Mouse (Mus musculus) limb, embryonic 13.5 days (tissue): Measurements from ENCODE around the gene Cyp4v3. TPM values are rescaled to one million over a fixed set of nuclear protein-coding genes. Genes with fewer than 3 reads are reported as not detected.

ENCODE experiments used
- ATAC-seq: fragments of 200-750 bp; cut with Nextera tagmentation; 2 replicates; pipeline ENCODE4 v1.8.0; 2017; ENCODE audit warnings: low read depth, moderate number of reproducible peaks, moderate TSS enrichment; ENCODE audit not compliant: low FRiP score
- H3K27ac ChIP-seq: fragments of 300-500 bp; sonication (generic); 2 replicates; pipeline ENCODE4 v1.5.1; 2015; ENCODE audit warnings: inconsistent platforms, mild to moderate bottlenecking, moderate library complexity
- H3K27me3 ChIP-seq: fragments of 300-500 bp; sonication (generic); 2 replicates; pipeline ENCODE4 v1.6.1; 2015; ENCODE audit warnings: mild to moderate bottlenecking, inconsistent platforms
- H3K36me3 ChIP-seq: fragments of 300-500 bp; sonication (generic); 2 replicates; pipeline ENCODE4 v1.6.1; 2015; ENCODE audit warnings: inconsistent platforms, mild to moderate bottlenecking, moderate library complexity
- H3K4me1 ChIP-seq: fragments of 300-500 bp; sonication (generic); 2 replicates; pipeline ENCODE4 v1.6.1; 2015; ENCODE audit warnings: inconsistent platforms
- H3K4me2 ChIP-seq: fragments of 300-500 bp; sonication (generic); replicated peaks from 2 replicates; pipeline ENCODE4 v1.6.1; 2015; ENCODE audit warnings: inconsistent platforms, mild to moderate bottlenecking, moderate library complexity
- H3K4me3 ChIP-seq: fragments of 300-500 bp; sonication (generic); 2 replicates; pipeline ENCODE4 v1.5.1; 2015; ENCODE audit warnings: moderate library complexity, mild to moderate bottlenecking, inconsistent platforms
- H3K9ac ChIP-seq: fragments of 300-500 bp; sonication (generic); 2 replicates; pipeline ENCODE4 v1.6.1; 2015; ENCODE audit warnings: mild to moderate bottlenecking, inconsistent platforms
- H3K9me3 ChIP-seq: fragments of 300-500 bp; sonication (generic); 2 replicates; pipeline ENCODE4 v1.6.1; 2016; ENCODE audit warnings: inconsistent platforms
- WGBS: fragments of 180-500 bp; shearing (Covaris S2); methylation state at CpG from one replicate; pipeline ENCODE4 v1.1.7; 2015; 5-methylcytosine and 5-hydroxymethylcytosine counted together
- polyA plus RNA-seq: library from polyadenylated mRNA; unstranded; fragments of >200 nt; fragmentation: Nextera tagmentation; extraction: Ambion mirVana; gene quantifications from 2 replicates; pipeline ENCODE4 v1.2.1, GENCODE M21; 2015

Gene Cyp4v3
- 1.5 and 1.6 TPM in 2 replicates for polyA plus RNA-seq

DNA sequence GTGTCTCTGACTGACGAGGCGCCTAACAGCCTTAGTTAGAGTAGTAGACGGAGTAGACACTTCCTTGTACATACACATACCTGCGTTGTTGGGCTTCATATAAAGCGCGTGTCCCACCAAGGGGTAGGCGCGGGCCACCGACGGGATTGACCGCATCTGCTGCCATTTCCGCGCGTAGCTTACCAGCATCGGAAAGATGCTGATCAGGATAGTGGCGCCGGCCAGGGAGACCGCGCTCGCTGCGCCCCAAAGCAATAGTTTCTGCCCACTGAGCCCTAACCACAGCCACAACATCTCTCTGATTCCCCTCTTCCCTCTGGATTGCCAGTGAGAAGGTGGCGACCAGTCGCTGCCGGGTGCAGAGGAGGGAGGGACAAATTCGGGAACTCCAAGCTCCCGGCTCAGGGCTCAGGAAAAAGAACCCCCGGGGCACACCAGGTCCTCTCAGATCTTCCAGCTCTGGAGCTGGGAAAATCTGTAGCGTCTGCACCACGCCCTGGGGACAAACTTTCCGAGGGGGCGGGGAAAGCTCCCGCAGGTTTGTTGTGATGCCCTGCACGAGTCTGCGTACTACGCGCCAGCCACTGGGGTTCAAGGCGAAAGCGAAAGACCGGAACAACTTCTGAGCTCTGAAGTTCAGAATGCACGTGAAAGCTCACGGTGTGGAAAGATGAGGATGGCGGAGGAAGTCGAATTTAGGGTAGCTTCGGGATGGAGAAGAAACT is at the start of gene Cyp4v3:
Gene Cyp4v3 (minus strand): TSS at position 532 of the 725 bp plus-strand sequence.
- Histone ChIP-seq H3K27ac (no peak within 1 kb of the TSS), H3K4me3 (peak within 1 kb of the TSS; percentile 67), H3K4me1 (peaks cover 6% of the 10 kb centered on the region), H3K27me3 (0 out of 2 replicates have a peak, but pooled peaks cover 4% of the 10 kb centered on the region), H3K9me3 (no peaks in the 10 kb centered on the region), H3K36me3 (no peaks in the 10 kb centered on the region), H3K4me2 (peak within 1 kb of the TSS; percentile 88), H3K9ac (peak within 1 kb of the TSS; percentile 69)
- WGBS = under 1% methylated on average over 44 of the region's 44 CpGs
- peak; percentile 87 for ATAC-seq

DNA sequence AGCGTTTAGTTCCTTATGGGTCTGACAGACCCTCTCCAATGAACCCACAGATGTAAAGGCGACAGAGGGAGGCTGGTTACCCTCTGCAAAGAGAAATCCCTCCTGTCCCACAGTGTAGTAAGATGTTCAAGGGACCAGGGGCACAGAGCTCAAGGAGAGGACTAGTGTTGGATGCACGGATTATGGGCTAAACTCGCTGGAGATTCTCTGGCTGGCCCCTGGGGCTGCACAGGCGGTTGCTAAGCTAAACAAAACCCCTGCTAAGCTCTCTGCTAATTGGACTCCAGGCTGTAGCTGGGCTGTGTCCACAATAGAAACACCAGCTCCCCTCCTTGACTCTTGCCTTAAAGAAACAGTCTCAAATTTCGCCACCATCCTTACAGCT is 48.9 kb upstream of the Cyp4v3 start, which contains the start of gene Fam149a:
Gene Fam149a (minus strand): TSS at position 329 of the 385 bp plus-strand sequence.
- WGBS = under 1% methylated on average over 6 of the region's 6 CpGs

DNA sequence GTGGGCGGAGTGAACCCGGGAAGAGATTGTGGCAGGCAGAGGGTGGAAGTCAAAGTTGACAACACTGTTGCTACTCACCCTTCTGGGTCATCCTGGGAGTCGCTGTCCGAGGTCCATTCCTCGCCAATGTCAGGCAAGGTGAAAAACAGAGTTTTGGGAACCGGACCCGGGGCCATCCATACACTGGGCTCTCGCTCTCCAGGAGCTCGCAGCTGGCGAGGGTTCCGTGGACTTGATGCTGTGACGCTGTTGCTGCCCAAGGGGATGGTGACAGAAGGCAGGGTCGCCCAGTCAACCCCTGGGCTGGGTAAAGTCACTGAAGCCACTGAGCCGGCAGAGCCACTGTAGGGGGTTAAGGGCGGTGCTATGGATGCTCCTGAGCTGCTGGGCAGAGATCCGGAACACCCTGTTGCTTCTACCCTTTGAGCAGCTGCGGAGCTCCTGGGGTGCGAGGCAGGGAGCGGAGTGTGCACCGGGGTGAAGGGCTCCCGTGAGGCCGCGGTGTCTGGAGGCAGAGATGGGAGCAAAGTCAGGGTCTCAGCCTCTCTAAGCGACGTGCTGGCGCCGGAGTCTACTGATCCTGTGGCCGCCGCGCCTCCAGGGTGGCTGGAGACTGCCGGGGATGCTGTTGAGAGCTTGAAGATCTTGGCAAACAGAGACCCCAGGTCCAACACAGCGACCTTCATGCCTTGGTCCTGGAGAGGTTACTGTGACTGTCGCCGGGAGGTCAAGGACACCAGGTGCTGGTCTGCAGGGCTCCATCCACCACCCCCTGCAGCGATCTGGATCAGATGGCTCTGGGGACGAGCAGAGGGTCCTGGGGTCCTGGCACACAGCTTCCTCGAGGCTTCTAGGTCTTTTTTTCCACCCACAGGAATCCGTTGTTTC is 48.3 kb upstream of the Cyp4v3 start:
- peaks cover 14% of the 10 kb centered on the region for H3K4me1 ChIP-seq
- H3K27ac ChIP-seq = no peak overlapping the region
- no peaks in the 10 kb centered on the region for H3K36me3 ChIP-seq
- H3K9me3 ChIP-seq = no peaks in the 10 kb centered on the region
- H3K27me3 ChIP-seq = peaks cover 26% of the 10 kb centered on the region
- peak overlapping the region; percentile 66 for H3K9ac ChIP-seq
- peak overlapping the region; percentile 80 for H3K4me2 ChIP-seq
- peak; percentile 40; the same call in 1 of the 2 replicates for ATAC-seq
- H3K4me3 ChIP-seq = peak overlapping the region; percentile 44
- WGBS = 1% methylated on average over 38 of the region's 38 CpGs

More for the DNA sequence above, 48.9 kb upstream of the Cyp4v3 start, which contains the start of gene Fam149a:
- Histone ChIP-seq H3K9ac (peak within 1 kb of the TSS; percentile 66), H3K36me3 (no peaks in the 10 kb centered on the region), H3K9me3 (no peaks in the 10 kb centered on the region), H3K4me2 (peak within 1 kb of the TSS; percentile 80), H3K27ac (no peak within 1 kb of the TSS), H3K27me3 (peaks cover 26% of the 10 kb centered on the region), H3K4me1 (peaks cover 14% of the 10 kb centered on the region), H3K4me3 (peak within 1 kb of the TSS; percentile 44)
- peak; percentile 44; the same call in 1 of the 2 replicates for ATAC-seq

DNA sequence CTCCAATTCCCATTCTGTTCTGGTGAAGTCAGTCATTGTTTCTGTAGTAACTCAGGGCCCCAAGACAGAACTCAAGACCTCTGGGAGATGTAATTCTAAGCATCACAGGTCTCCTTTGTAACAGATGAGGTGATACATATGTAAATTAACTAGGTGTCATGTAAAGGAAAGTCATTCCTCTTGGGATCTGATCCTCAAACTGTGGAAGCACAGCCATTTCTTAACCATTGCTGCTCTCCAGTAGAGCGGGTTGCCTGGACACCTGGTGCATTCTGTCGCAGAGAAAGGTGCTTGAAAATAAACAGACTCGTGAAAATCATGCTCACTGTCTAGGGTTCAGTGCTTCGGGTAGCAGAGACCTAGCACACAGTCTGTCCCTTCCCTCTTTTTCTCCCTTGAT is 47.6 kb upstream of the Cyp4v3 start:
- no peak overlapping the region for H3K9ac ChIP-seq
- 19% methylated on average over 4 of the region's 4 CpGs for WGBS
- no peaks in the 10 kb centered on the region for H3K36me3 ChIP-seq
- no peaks in the 10 kb centered on the region for H3K9me3 ChIP-seq
- H3K27me3 ChIP-seq = peaks cover 26% of the 10 kb centered on the region
- no peak overlapping the region for H3K27ac ChIP-seq
- peak overlapping the region; percentile 80; the same call in 1 of the 2 replicates for H3K4me2 ChIP-seq
- H3K4me3 ChIP-seq = peak overlapping the region; percentile 44; the same call in 1 of the 2 replicates
- ATAC-seq = no peak
- peaks cover 14% of the 10 kb centered on the region for H3K4me1 ChIP-seq

DNA sequence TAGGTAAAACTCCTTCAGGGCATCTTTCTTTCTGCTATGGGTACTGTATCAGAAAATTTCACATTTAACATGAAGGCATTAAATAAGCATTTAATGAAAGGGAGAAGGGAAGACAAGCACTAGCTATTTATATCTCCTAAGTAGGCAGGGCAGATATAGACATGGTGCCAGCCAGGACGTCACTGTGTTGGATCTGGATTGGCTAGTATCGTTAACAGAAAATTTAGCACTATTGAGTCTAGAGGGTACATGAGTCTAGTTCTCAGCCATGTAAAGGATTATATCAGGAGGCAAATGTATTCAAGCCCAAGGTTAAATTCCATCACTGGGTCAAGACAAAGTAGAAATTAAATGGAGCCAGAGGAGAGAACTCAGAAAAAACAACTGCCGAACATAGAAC is 41.1 kb upstream of the Cyp4v3 start:
- Histone ChIP-seq H3K4me3 (no peak overlapping the region), H3K9me3 (no peaks in the 10 kb centered on the region), H3K9ac (no peak overlapping the region), H3K27ac (no peak overlapping the region), H3K4me1 (0 out of 2 replicates have a peak, but pooled peaks cover 9% of the 10 kb centered on the region), H3K36me3 (no peaks in the 10 kb centered on the region), H3K4me2 (no peak overlapping the region), H3K27me3 (no peaks in the 10 kb centered on the region)
- ATAC-seq = no peak
- WGBS = 82% methylated on average over 3 of the region's 3 CpGs

DNA sequence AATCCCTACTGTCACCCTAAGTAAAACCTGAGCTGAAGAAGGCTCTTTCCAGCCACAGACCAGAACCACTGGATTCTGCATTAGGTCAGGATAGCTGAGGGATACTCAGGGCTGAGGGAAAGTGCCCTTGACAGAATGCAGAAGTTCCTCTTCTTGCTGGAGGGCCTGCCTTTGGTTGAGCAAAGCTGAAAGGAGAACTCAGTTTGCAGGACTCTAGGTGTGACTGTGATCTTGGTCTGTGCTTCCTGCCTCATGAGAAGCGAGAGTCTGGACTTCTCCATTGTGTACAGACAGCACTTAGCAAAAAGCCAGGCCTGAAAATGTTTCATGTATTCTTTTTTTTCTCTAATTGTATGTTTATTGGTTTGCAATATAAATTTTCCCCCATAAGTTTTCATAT is 34.1 kb upstream of the Cyp4v3 start:
- ATAC-seq = no peak

DNA sequence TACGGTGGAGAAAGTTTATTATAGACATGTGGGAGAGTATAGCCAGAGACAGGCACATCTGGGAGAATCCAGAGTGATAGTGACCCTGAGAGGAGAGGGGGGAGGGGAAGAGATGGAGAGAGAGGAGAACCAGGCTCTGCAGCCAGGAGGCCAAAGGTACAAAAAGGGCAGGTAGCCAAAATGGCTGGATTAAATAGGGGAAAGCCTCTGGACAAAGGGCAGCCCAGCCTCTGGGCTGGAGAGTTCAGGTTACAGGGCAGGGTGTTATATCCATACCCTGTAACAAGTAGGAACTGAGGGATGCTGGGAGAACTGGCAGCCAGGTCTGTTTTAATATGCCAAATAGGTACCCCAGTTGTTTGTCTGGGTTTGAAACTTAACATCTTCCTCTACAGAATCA is 30.2 kb upstream of the Cyp4v3 start:
- no peak for ATAC-seq
- H3K27me3 ChIP-seq = no peaks in the 10 kb centered on the region; the same call in 1 of the 2 replicates
- no peak overlapping the region for H3K4me2 ChIP-seq
- no peaks in the 10 kb centered on the region for H3K9me3 ChIP-seq
- H3K36me3 ChIP-seq = no peaks in the 10 kb centered on the region
- H3K4me3 ChIP-seq = no peak overlapping the region
- WGBS = 68% methylated on average over 1 of the region's 1 CpGs
- H3K9ac ChIP-seq = no peak overlapping the region
- H3K4me1 ChIP-seq = peaks cover 6% of the 10 kb centered on the region
- H3K27ac ChIP-seq = no peak overlapping the region

More for the DNA sequence above, 34.1 kb upstream of the Cyp4v3 start:
- Histone ChIP-seq H3K27ac (no peak overlapping the region), H3K9me3 (no peaks in the 10 kb centered on the region), H3K4me1 (0 out of 2 replicates have a peak, but pooled peaks cover 6% of the 10 kb centered on the region), H3K36me3 (no peaks in the 10 kb centered on the region), H3K4me3 (no peak overlapping the region), H3K27me3 (no peaks in the 10 kb centered on the region), H3K4me2 (no peak overlapping the region), H3K9ac (no peak overlapping the region)
- WGBS = 81% methylated on average over 1 of the region's 1 CpGs

DNA sequence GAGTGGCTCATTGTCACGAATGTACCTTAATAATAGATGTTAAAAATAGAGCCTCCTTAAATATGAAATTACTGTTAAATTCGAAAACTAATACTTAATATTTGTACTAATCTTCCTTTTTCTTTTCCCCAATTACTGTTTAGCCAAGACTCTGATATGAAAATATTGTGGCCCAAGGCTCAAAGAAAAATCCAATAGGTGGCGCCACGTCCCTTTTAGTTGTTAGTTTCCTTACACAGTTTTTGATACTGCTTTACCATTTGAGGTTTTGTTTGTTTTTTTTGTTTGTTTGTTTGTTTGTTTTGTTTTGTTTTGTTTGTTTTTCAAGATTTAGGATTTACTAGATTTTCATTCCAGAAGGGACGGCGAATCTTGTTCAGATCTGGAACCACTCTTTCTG is 29.3 kb upstream of the Cyp4v3 start:
- H3K4me3 ChIP-seq = no peak overlapping the region
- no peak overlapping the region for H3K27ac ChIP-seq
- ATAC-seq = no peak
- no peaks in the 10 kb centered on the region for H3K36me3 ChIP-seq
- no peak overlapping the region for H3K9ac ChIP-seq
- H3K4me1 ChIP-seq = peaks cover 13% of the 10 kb centered on the region
- H3K4me2 ChIP-seq = no peak overlapping the region
- H3K9me3 ChIP-seq = no peaks in the 10 kb centered on the region
- 68% methylated on average over 6 of the region's 6 CpGs for WGBS
- H3K27me3 ChIP-seq = no peaks in the 10 kb centered on the region; the same call in 1 of the 2 replicates

DNA sequence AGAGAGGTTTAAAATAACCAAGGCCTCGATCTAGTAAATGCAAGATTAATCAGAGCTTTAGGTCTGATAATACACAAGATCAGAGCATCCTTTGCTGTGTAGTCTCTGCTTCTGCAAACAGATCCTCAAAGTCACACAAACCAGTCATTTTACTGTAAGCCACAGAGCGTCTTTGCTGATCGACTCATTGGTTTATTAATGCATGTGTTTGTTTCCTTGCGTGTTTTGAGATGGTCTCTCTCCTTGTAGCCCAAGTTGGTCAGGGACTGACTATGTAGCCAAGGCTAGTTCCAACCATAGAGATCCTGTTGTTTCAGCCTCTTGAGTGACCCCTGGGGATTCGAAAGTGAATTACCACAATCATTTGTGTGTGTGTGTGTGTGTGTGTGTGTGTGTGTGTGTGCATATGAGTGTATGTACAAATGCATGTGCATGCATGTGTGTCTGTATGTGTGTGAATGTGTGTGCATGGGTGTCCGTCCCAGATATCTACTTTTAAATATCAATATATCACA is 26.1 kb upstream of the Cyp4v3 start:
- Histone ChIP-seq H3K9me3 (no peaks in the 10 kb centered on the region), H3K9ac (peak overlapping the region; percentile 84; the same call in 1 of the 2 replicates), H3K36me3 (peaks cover 6% of the 10 kb centered on the region; the same call in 1 of the 2 replicates), H3K27ac (peak overlapping the region; percentile 33; the same call in 1 of the 2 replicates), H3K4me3 (peak overlapping the region; percentile 70), H3K27me3 (no peaks in the 10 kb centered on the region; the same call in 1 of the 2 replicates), H3K4me1 (peaks cover 13% of the 10 kb centered on the region), H3K4me2 (peak overlapping the region; percentile 87)
- 82% methylated on average over 6 of the region's 6 CpGs for WGBS
- no peak for ATAC-seq

DNA sequence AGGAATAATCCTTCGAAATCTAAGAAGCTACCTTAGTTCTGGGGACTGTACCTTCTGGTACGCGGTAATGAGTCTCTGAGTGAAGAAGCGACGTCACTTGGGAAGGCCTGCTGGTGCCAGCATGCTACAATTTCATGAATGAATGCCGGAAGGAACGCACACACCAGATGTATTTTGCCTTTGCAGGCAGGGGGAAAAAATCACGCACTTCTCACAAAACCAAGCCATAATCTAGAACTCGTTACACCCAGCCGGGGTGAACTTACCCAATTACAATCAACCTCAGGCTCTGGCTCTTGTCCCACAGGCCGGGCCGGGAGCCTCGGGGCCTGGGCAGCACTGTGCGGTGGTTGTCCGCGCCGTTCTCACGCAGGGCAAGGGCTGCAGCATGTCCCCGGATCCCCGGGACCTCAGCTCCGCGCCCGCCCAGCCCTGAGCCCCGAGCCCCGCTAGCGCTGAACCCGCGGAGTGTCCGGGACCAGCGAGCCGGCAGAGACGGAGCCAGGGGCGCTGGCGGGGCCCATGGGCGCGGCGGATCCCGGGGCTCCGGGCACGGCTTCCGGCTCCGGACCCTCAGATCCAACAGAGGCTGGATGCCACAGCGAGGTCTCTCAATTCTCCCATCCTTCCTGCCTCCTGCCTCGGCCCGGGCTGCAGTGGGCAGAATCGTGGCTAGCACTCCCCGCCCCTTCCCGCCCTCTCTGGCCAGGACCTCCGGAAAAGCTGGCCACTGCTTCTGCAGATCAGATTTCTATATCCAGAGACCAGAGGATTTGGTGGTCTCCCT is 25.3 kb upstream of the Cyp4v3 start:
- H3K4me2 ChIP-seq = peak overlapping the region; percentile 87
- ATAC-seq = peak; percentile 73
- peak overlapping the region; percentile 84 for H3K9ac ChIP-seq
- no peaks in the 10 kb centered on the region for H3K9me3 ChIP-seq
- 0 out of 2 replicates have a peak overlapping the region, but pooled peaks have one; percentile 33 for H3K27ac ChIP-seq
- H3K4me3 ChIP-seq = peak overlapping the region; percentile 70
- H3K4me1 ChIP-seq = peaks cover 13% of the 10 kb centered on the region
- H3K36me3 ChIP-seq = peaks cover 12% of the 10 kb centered on the region
- H3K27me3 ChIP-seq = no peaks in the 10 kb centered on the region; the same call in 1 of the 2 replicates
- 2% methylated on average over 42 of the region's 49 CpGs for WGBS

DNA sequence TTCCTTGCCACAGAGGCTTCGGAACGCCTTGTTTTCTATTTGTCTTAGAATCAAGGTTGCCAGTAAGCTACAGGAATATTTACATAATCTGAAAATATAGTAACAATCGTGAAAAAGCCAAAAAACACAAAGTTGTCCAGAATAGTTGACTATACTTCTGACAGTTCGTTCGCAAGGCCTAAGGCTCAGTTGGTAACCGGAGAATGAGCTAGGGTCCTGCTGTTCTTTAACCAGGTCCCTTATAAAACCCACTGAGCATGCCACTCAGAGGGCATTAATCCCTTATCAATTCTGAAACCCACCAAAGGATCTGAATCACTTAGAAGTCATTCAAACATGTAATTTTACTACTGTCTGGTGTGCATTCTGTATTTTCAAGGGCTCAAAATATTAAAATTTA is 22.8 kb upstream of the Cyp4v3 start:
- Histone ChIP-seq H3K4me2 (no peak overlapping the region), H3K27ac (no peak overlapping the region), H3K27me3 (no peaks in the 10 kb centered on the region; the same call in 1 of the 2 replicates), H3K36me3 (peaks cover 27% of the 10 kb centered on the region), H3K4me1 (peaks cover 13% of the 10 kb centered on the region), H3K4me3 (no peak overlapping the region), H3K9me3 (no peaks in the 10 kb centered on the region), H3K9ac (no peak overlapping the region)
- no peak for ATAC-seq
- WGBS = 82% methylated on average over 6 of the region's 6 CpGs
